Mouse (Mus musculus): ENCODE measurements around the gene Fkbp2. TPM values are rescaled to one million over a fixed set of nuclear protein-coding genes. Genes with fewer than 3 reads are reported as not detected.

The Fkbp2 gene
- polyA plus RNA-seq (2015; fragmentation: Nextera tagmentation; extraction: Ambion mirVana), result 112 and 119 TPM in 2 replicates

DNA sequence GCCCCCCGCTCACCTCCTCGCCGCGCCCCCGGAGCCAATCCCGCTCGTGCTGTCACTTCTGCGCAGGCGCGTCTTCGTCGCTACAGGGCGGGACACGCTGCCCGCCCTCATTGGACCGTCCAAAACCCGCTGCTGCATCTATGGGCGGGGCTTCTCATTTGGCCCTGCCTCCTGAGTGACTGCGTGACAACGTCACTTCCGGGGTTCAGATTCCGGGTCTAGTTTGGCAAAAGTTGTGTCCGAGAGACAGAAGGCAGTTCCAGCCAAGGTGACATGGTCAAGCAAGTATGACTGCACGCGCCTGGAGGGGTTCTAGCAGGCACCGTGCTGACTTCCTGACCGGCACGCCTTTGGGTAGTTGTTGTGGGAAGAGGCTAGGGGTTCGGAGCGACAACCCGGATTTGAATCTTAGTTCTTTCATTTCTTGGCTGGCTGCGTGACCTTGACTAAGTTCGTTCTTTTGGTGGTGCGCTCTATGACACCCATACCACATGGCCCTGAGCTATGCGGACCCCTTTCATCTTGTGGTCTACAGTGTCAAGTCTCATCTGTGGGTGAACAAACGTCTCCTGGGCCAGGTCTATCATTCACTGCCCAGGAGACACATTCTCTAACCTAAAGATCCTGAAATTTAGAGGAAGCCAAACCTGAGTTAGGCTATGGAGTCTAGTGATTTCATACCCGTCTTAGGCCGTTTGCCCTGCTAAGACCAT, at the start of gene Fkbp2:
Gene Fkbp2 (minus strand): TSS at position 121 of the 713 bp plus-strand sequence.
- ATAC-seq (ENCODE audit: insufficient number of reproducible peaks, low FRiP score, low TSS enrichment, low read depth), result peak; percentile 90
- Histone ChIP-seq H3K9ac (peak within 1 kb of the TSS; percentile 76), H3K27ac (replicated peaks) (peak within 1 kb of the TSS; percentile 96), H3K4me2 (replicated peaks) (peak within 1 kb of the TSS; percentile 87), H3K27me3 (no peaks in the 10 kb centered on the region), H3K4me1 (peaks cover 50% of the 10 kb centered on the region), H3K9me3 (replicated peaks) (no peaks in the 10 kb centered on the region), H3K4me3 (replicated peaks) (peak within 1 kb of the TSS; percentile 71), H3K36me3 (peaks cover 38% of the 10 kb centered on the region)
- WGBS, result under 1% methylated on average over 38 of the region's 38 CpGs

- Histone ChIP-seq H3K9me3 (replicated peaks) (no peaks in the 10 kb centered on the region), H3K9ac (no peak overlapping the region), H3K27me3 (no peaks in the 10 kb centered on the region), H3K4me1 (no peaks in the 10 kb centered on the region), H3K27ac (replicated peaks) (no peak overlapping the region), H3K4me3 (replicated peaks) (no peak overlapping the region), H3K4me2 (replicated peaks) (no peak overlapping the region), H3K36me3 (peaks cover 90% of the 10 kb centered on the region)
- no peak for ATAC-seq (ENCODE audit: insufficient number of reproducible peaks, low FRiP score, low TSS enrichment, low read depth)
- WGBS, result 94% methylated on average over 5 of the region's 5 CpGs
These were observed 49.2 kb upstream of the Fkbp2 start for GRCm38 (mm10) chr19:7029531-7029930.

DNA sequence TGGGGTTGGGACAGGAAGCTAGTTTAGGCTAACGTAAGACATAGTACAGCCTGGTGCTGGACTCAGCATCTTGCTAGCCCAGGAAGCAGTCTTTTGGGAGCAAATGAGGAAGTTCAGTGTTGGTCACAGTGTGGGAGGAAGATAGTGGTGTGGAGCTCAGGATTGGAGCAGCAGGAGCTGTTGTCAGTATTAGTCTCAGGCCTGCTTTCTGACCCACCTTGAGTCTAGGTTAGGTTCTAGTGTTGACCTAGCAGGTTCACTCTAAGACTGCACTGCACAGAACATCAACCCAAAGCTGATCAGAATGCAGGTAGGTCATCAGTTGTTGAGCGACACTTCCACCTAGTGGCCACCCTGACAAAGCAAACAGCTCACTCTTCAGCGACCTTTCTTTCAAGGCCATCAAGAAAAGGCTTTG, 39.9 kb upstream of the Fkbp2 start:
- H3K4me1 ChIP-seq, result no peaks in the 10 kb centered on the region
- no peak overlapping the region for H3K9ac ChIP-seq
- H3K4me2 ChIP-seq (replicated peaks), result no peak overlapping the region
- 0 out of 2 replicates have a peak, but pooled peaks have one; percentile 41 for ATAC-seq (ENCODE audit: insufficient number of reproducible peaks, low FRiP score, low TSS enrichment, low read depth)
- no peaks in the 10 kb centered on the region for H3K9me3 ChIP-seq (replicated peaks)
- no peak overlapping the region for H3K4me3 ChIP-seq (replicated peaks)
- peaks cover 66% of the 10 kb centered on the region for H3K36me3 ChIP-seq
- WGBS, result 49% methylated on average over 3 of the region's 3 CpGs
- H3K27ac ChIP-seq (replicated peaks), result no peak overlapping the region
- no peaks in the 10 kb centered on the region for H3K27me3 ChIP-seq

DNA sequence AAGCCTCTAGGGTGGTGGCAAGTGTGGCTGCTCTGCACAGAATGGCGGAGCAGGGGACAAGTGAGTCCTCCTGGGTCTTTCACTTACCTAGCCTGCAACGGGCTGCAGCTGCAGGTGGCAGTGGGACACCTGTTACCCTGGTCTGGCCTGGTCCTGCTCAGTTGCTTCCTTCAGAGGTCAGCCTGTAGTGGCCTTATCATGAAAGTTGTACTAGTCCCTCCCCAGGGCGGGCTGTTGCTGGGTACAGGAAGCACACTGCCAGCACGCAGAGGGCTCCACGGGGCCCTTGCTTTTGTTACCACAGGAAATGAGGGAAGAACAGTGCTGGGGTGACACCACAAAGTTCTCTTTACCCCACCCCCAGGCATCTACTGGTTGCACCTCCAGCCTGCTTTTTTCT, 38.9 kb upstream of the Fkbp2 start, which contains the start of gene Fermt3:
Gene Fermt3 (minus strand): TSS at position 279 of the 400 bp plus-strand sequence.
- no peak for ATAC-seq (ENCODE audit: insufficient number of reproducible peaks, low FRiP score, low TSS enrichment, low read depth)
- Histone ChIP-seq H3K4me3 (replicated peaks) (no peak within 1 kb of the TSS), H3K27ac (replicated peaks) (no peak within 1 kb of the TSS; the same call in 1 of the 2 replicates)

DNA sequence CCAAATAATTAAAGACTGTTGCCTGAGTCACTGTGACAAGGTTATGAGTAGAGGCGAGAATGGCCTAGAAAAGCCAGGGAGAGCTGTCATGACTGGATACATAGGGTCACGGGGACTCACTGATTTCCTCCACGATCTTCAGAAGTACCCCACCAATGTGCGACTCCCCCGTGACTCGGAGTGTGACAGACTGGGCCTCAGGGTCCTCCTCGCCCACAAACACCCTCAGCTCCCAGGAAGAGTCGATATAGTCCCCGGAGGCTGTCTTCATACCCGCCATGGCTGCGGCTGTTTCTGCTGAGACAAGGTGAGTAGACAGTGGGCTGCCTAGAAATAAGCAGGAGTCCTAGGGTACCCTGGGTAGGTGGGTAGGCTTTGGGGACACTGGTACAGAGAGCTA, 38.2 kb upstream of the Fkbp2 start:
- H3K4me2 ChIP-seq (replicated peaks), result no peak overlapping the region
- H3K27ac ChIP-seq (replicated peaks), result no peak overlapping the region; the same call in 1 of the 2 replicates
- H3K9me3 ChIP-seq (replicated peaks), result no peaks in the 10 kb centered on the region
- no peaks in the 10 kb centered on the region for H3K4me1 ChIP-seq
- H3K4me3 ChIP-seq (replicated peaks), result no peak overlapping the region
- no peaks in the 10 kb centered on the region for H3K27me3 ChIP-seq
- no peak overlapping the region for H3K9ac ChIP-seq
- peaks cover 51% of the 10 kb centered on the region for H3K36me3 ChIP-seq
- 81% methylated on average over 11 of the region's 11 CpGs for WGBS
- ATAC-seq (ENCODE audit: insufficient number of reproducible peaks, low FRiP score, low TSS enrichment, low read depth), result no peak

More for the DNA sequence above, 38.9 kb upstream of the Fkbp2 start, which contains the start of gene Fermt3:
- Histone ChIP-seq H3K36me3 (peaks cover 56% of the 10 kb centered on the region), H3K9me3 (replicated peaks) (no peaks in the 10 kb centered on the region), H3K4me1 (no peaks in the 10 kb centered on the region), H3K4me2 (replicated peaks) (no peak within 1 kb of the TSS), H3K9ac (no peak within 1 kb of the TSS), H3K27me3 (no peaks in the 10 kb centered on the region)
- 76% methylated on average over 5 of the region's 5 CpGs for WGBS

GRCm38 (mm10) chr19:7017541-7018457, 37.5 kb upstream of the Fkbp2 start:
- Histone ChIP-seq H3K36me3 (peaks cover 44% of the 10 kb centered on the region), H3K27ac (replicated peaks) (no peak overlapping the region), H3K4me3 (replicated peaks) (no peak overlapping the region), H3K27me3 (no peaks in the 10 kb centered on the region), H3K4me2 (replicated peaks) (no peak overlapping the region), H3K4me1 (no peaks in the 10 kb centered on the region), H3K9me3 (replicated peaks) (no peaks in the 10 kb centered on the region), H3K9ac (no peak overlapping the region)
- 78% methylated on average over 12 of the region's 12 CpGs for WGBS
- no peak for ATAC-seq (ENCODE audit: insufficient number of reproducible peaks, low FRiP score, low TSS enrichment, low read depth)

DNA sequence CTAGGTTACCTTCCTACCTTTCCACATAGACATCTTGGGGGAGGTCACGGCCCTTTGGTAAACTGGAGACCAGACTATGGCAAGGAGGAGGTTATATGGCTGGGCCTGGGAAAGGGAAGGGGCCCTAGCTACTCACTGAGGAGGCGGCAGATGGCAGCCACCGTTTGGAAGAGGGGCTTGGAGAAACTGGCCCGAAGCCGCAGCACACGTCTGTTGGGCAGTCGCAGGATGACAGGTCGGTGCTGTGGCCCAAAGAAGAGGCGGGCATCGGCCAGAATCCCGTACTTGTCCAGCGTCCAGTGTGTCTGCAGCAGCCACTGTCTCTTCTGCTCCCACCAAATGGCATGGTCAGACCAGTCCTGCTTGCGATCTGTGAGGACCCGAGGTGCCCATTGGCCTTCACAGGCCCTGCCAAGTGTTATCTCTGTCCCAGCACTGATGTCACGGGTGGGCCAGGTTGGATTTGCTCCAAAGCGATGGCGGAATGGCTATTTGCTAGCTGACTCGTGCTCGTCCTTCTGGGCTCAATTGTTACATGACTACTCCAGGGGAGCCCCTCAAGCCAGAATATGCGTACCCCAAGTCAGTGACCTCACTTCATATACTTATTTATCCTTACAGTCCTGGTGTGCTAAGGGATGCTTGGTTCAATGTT, 34.3 kb upstream of the Fkbp2 start:
- whole genome bisulfite sequencing, result 90% methylated on average over 20 of the region's 20 CpGs
- Histone ChIP-seq H3K27me3 (no peaks in the 10 kb centered on the region), H3K4me3 (replicated peaks) (no peak overlapping the region), H3K9ac (no peak overlapping the region), H3K36me3 (peaks cover 13% of the 10 kb centered on the region), H3K4me2 (replicated peaks) (no peak overlapping the region), H3K27ac (replicated peaks) (no peak overlapping the region), H3K4me1 (no peaks in the 10 kb centered on the region), H3K9me3 (replicated peaks) (no peaks in the 10 kb centered on the region)
- no peak for ATAC-seq (ENCODE audit: insufficient number of reproducible peaks, low FRiP score, low TSS enrichment, low read depth)

DNA sequence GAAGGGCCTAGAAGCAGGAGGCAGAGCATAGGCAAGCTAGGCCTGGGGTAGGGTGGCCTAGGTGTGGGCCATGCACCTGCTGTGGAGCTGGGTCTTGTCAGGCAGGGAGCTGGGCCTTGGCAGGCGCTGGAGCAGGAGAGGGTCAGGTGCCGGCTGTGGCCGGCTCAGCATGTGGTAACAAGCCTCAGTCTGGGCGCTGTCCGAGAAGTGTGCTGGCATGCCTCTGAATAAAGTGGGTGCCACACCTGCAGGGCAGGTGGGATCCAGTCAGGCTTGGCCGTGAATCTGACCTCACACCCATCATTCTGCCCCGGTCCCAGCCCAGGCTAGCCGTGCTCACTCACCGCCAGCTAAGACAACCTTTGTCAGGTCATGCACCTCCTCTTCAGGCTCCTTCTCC, 33.7 kb upstream of the Fkbp2 start:
- Histone ChIP-seq H3K27ac (replicated peaks) (no peak overlapping the region), H3K4me3 (replicated peaks) (no peak overlapping the region), H3K27me3 (no peaks in the 10 kb centered on the region), H3K9ac (no peak overlapping the region), H3K4me1 (no peaks in the 10 kb centered on the region), H3K36me3 (peaks cover 7% of the 10 kb centered on the region; the same call in 1 of the 2 replicates), H3K4me2 (replicated peaks) (no peak overlapping the region), H3K9me3 (replicated peaks) (no peaks in the 10 kb centered on the region)
- WGBS, result 86% methylated on average over 9 of the region's 9 CpGs
- ATAC-seq (ENCODE audit: insufficient number of reproducible peaks, low FRiP score, low TSS enrichment, low read depth), result no peak

GRCm38 (mm10) chr19:7012426-7012825, 32.1 kb upstream of the Fkbp2 start:
- Histone ChIP-seq H3K27ac (replicated peaks) (no peak overlapping the region), H3K4me1 (no peaks in the 10 kb centered on the region), H3K4me3 (replicated peaks) (no peak overlapping the region), H3K36me3 (no peaks in the 10 kb centered on the region), H3K9me3 (replicated peaks) (no peaks in the 10 kb centered on the region), H3K9ac (no peak overlapping the region), H3K27me3 (no peaks in the 10 kb centered on the region), H3K4me2 (replicated peaks) (no peak overlapping the region)
- no peak for ATAC-seq (ENCODE audit: insufficient number of reproducible peaks, low FRiP score, low TSS enrichment, low read depth)
- WGBS, result 80% methylated on average over 4 of the region's 4 CpGs

DNA sequence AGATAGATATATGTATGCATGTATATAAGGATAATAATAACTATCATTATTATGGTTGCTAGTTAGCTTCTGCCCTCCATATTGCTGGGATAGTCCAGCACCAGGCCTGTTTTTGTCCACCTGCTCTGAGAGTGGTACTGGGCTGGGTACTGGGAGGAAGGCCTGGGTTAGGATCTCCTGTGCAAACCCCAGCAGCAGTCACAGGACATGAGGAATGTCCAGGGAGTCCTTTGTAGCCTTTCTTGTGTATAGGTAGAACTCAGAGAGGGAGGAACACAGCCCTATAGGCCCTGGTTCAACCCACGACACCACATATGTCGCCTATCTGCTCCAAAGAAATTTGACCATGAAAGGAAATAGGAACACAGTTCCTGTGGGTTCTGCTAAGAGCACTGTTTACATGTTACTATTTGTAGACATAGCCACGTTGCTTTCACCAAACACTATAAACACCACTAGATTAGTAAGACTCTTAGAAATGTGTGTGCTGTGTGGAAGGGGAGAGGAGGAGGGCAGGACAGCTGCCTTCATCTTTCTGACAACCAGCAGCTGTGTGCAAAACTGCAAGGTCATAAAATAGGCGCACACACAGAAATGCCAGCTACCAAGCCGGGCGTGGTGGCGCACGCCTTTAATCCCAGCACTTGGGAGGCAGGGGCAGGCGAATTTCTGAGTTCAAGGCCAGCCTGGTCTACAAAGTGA, 26.7 kb upstream of the Fkbp2 start:
- H3K4me3 ChIP-seq (replicated peaks), result no peak overlapping the region
- WGBS, result 79% methylated on average over 9 of the region's 9 CpGs
- H3K9ac ChIP-seq, result no peak overlapping the region
- no peaks in the 10 kb centered on the region for H3K27me3 ChIP-seq
- no peak; the same call in 1 of the 2 replicates for ATAC-seq (ENCODE audit: insufficient number of reproducible peaks, low FRiP score, low TSS enrichment, low read depth)
- H3K9me3 ChIP-seq (replicated peaks), result no peaks in the 10 kb centered on the region
- H3K4me2 ChIP-seq (replicated peaks), result no peak overlapping the region
- H3K27ac ChIP-seq (replicated peaks), result 0 out of 2 replicates have a peak overlapping the region, but pooled peaks have one; percentile 17
- no peaks in the 10 kb centered on the region for H3K4me1 ChIP-seq
- H3K36me3 ChIP-seq, result no peaks in the 10 kb centered on the region

All from embryonic facial prominence, embryonic 15.5 days (tissue).